Mouse (Mus musculus): ENCODE results near the gene Rere. TPM values are rescaled to one million over a fixed set of nuclear protein-coding genes. Genes with fewer than 3 reads are reported as not detected.

Gene Rere
- total and polyA plus RNA-seq, 2 experiments from 2014 or later, result 25.9 to 32.9 TPM

- H3K4me2 ChIP-seq (ENCODE audit: low read depth, low read length), result 0 out of 2 replicates have a peak overlapping the region, but pooled peaks have one; percentile 14
- no peak overlapping the region for H3K4me3 ChIP-seq (ENCODE audit: low read length)
- no peaks in the 10 kb centered on the region for H3K36me3 ChIP-seq (ENCODE audit: insufficient read depth, low read length)
- H3K4me1 ChIP-seq (ENCODE audit: insufficient read depth, low read length), result peaks cover 59% of the 10 kb centered on the region
- no peak for TF ChIP-seq CTCF (IDR thresholded peaks at IDR 0.05; ENCODE audit: low read depth)
- no peaks in the 10 kb centered on the region for H3K27me3 ChIP-seq (ENCODE audit: insufficient read depth, low read length)
- ATAC-seq (no peak), DNase-seq (ENCODE audit: low spot score) (peak; percentile 22)
- 0 out of 2 replicates have a peak overlapping the region, but pooled peaks have one; percentile 3 for H3K9ac ChIP-seq (replicated peaks; ENCODE audit: low read length)
- no peaks in the 10 kb centered on the region for H3K9me3 ChIP-seq (ENCODE audit: low read length)
- WGBS, result 17% methylated on average over 13 of the region's 13 CpGs
- H3K27ac ChIP-seq, result peak overlapping the region; percentile 57
Measured at GRCm38 (mm10) chr4:150396826-150397620, 115.6 kb downstream of the Rere start.

- Histone ChIP-seq H3K36me3 (ENCODE audit: insufficient read depth, low read length) (no peaks in the 10 kb centered on the region), H3K4me3 (ENCODE audit: low read length) (no peak overlapping the region), H3K4me1 (ENCODE audit: insufficient read depth, low read length) (peaks cover 66% of the 10 kb centered on the region), H3K9ac (replicated peaks; ENCODE audit: low read length) (no peak overlapping the region), H3K9me3 (ENCODE audit: low read length) (no peaks in the 10 kb centered on the region), H3K4me2 (ENCODE audit: low read depth, low read length) (no peak overlapping the region), H3K27me3 (ENCODE audit: insufficient read depth, low read length) (no peaks in the 10 kb centered on the region), H3K27ac (no peak overlapping the region)
- ATAC-seq (no peak), DNase-seq (ENCODE audit: low spot score) (no peak)
- no peak for TF ChIP-seq CTCF (IDR thresholded peaks at IDR 0.05; ENCODE audit: low read depth)
- WGBS, result 27% methylated on average over 2 of the region's 2 CpGs
Measured at GRCm38 (mm10) chr4:150399032-150399431, 117.6 kb downstream of the Rere start.

- no peaks in the 10 kb centered on the region for H3K27me3 ChIP-seq (ENCODE audit: insufficient read depth, low read length)
- no peaks in the 10 kb centered on the region for H3K36me3 ChIP-seq (ENCODE audit: insufficient read depth, low read length)
- WGBS, result 48% methylated on average over 13 of the region's 13 CpGs
- peak overlapping the region; percentile 68 for H3K27ac ChIP-seq
- H3K9me3 ChIP-seq (ENCODE audit: low read length), result no peaks in the 10 kb centered on the region
- TF ChIP-seq CTCF (IDR thresholded peaks at IDR 0.05; ENCODE audit: low read depth), result no peak
- no peak overlapping the region for H3K9ac ChIP-seq (replicated peaks; ENCODE audit: low read length)
- peaks cover 63% of the 10 kb centered on the region for H3K4me1 ChIP-seq (ENCODE audit: insufficient read depth, low read length)
- no peak overlapping the region for H3K4me3 ChIP-seq (ENCODE audit: low read length)
- H3K4me2 ChIP-seq (ENCODE audit: low read depth, low read length), result no peak overlapping the region
- DNase-seq (ENCODE audit: low spot score) (no peak), ATAC-seq (no peak)
Measured at GRCm38 (mm10) chr4:150401830-150402607, 120.6 kb downstream of the Rere start.

- Histone ChIP-seq H3K4me3 (ENCODE audit: low read length) (no peak overlapping the region), H3K27me3 (ENCODE audit: insufficient read depth, low read length) (no peaks in the 10 kb centered on the region), H3K9ac (replicated peaks; ENCODE audit: low read length) (no peak overlapping the region), H3K4me2 (ENCODE audit: low read depth, low read length) (no peak overlapping the region), H3K4me1 (ENCODE audit: insufficient read depth, low read length) (peaks cover 57% of the 10 kb centered on the region), H3K27ac (peak overlapping the region; percentile 68), H3K9me3 (ENCODE audit: low read length) (no peaks in the 10 kb centered on the region), H3K36me3 (ENCODE audit: insufficient read depth, low read length) (no peaks in the 10 kb centered on the region)
- TF ChIP-seq CTCF (IDR thresholded peaks at IDR 0.05; ENCODE audit: low read depth), result no peak
- DNase-seq (ENCODE audit: low spot score), result peak; percentile 43
- 32% methylated on average over 4 of the region's 4 CpGs for WGBS
- no peak for ATAC-seq
Measured at GRCm38 (mm10) chr4:150402608-150402985, 121.2 kb downstream of the Rere start.

- DNase-seq (ENCODE audit: low spot score), result no peak
- Histone ChIP-seq H3K27me3 (ENCODE audit: insufficient read depth, low read length) (no peaks in the 10 kb centered on the region), H3K9me3 (ENCODE audit: low read length) (no peaks in the 10 kb centered on the region), H3K9ac (replicated peaks; ENCODE audit: low read length) (no peak overlapping the region), H3K27ac (peak overlapping the region; percentile 32; the same call in 1 of the 2 replicates), H3K4me1 (ENCODE audit: insufficient read depth, low read length) (peaks cover 44% of the 10 kb centered on the region), H3K4me2 (ENCODE audit: low read depth, low read length) (no peak overlapping the region), H3K36me3 (ENCODE audit: insufficient read depth, low read length) (no peaks in the 10 kb centered on the region), H3K4me3 (ENCODE audit: low read length) (no peak overlapping the region)
- TF ChIP-seq CTCF (IDR thresholded peaks at IDR 0.05; ENCODE audit: low read depth), result no peak
- no peak for ATAC-seq
- WGBS, result 48% methylated on average over 11 of the region's 11 CpGs
Measured at GRCm38 (mm10) chr4:150403941-150404340, 122.5 kb downstream of the Rere start.

- no peaks in the 10 kb centered on the region for H3K27me3 ChIP-seq (ENCODE audit: insufficient read depth, low read length)
- peaks cover 43% of the 10 kb centered on the region for H3K4me1 ChIP-seq (ENCODE audit: insufficient read depth, low read length)
- H3K4me2 ChIP-seq (ENCODE audit: low read depth, low read length), result no peak overlapping the region
- H3K36me3 ChIP-seq (ENCODE audit: insufficient read depth, low read length), result no peaks in the 10 kb centered on the region
- H3K4me3 ChIP-seq (ENCODE audit: low read length), result no peak overlapping the region
- H3K27ac ChIP-seq, result peak overlapping the region; percentile 32; the same call in 1 of the 2 replicates
- no peaks in the 10 kb centered on the region for H3K9me3 ChIP-seq (ENCODE audit: low read length)
- 25% methylated on average over 6 of the region's 6 CpGs for WGBS
- no peak for TF ChIP-seq CTCF (IDR thresholded peaks at IDR 0.05; ENCODE audit: low read depth)
- no peak overlapping the region for H3K9ac ChIP-seq (replicated peaks; ENCODE audit: low read length)
- DNase-seq (ENCODE audit: low spot score) (no peak), ATAC-seq (no peak)
Measured at GRCm38 (mm10) chr4:150404583-150404982, 123.1 kb downstream of the Rere start.
